Mouse (Mus musculus) liver, embryonic 16.5 days (tissue): Measurements from ENCODE around the gene Dock4. TPM values are rescaled to one million over a fixed set of nuclear protein-coding genes. Genes with fewer than 3 reads are reported as not detected.
A peak's percentile ranks its signal among the peaks of the same experiment; 100 is the strongest.

Experiments used
- ATAC-seq: fragments of 200-750 bp; cut with Nextera tagmentation; 2 replicates; pipeline ENCODE4 v1.8.0; 2017; ENCODE audit warnings: low read depth, mild to moderate bottlenecking, moderate number of reproducible peaks, moderate library complexity
- H3K27ac ChIP-seq: fragments of 300-500 bp; sonication (generic); 2 replicates; pipeline ENCODE4 v1.5.1; 2014; ENCODE audit warnings: mild to moderate bottlenecking, low read length
- H3K27me3 ChIP-seq: fragments of 300-500 bp; sonication (generic); 2 replicates; pipeline ENCODE4 v1.6.1; 2014; ENCODE audit warnings: low read depth, low read length, mixed read lengths; ENCODE audit not compliant: control insufficient read depth, insufficient read depth
- H3K36me3 ChIP-seq: fragments of 300-500 bp; sonication (generic); 2 replicates; pipeline ENCODE4 v1.6.1; 2014; ENCODE audit warnings: mild to moderate bottlenecking; ENCODE audit not compliant: control insufficient read depth, insufficient read depth
- H3K4me1 ChIP-seq: fragments of 300-500 bp; sonication (generic); 2 replicates; pipeline ENCODE4 v1.6.1; 2014; ENCODE audit warnings: low read depth, low read length, mixed read lengths; ENCODE audit not compliant: control insufficient read depth
- H3K4me2 ChIP-seq: fragments of 300-500 bp; sonication (generic); 2 replicates; pipeline ENCODE4 v1.6.1; 2014; ENCODE audit warnings: low read depth, low read length, mixed read lengths
- H3K4me3 ChIP-seq: fragments of 300-500 bp; sonication (generic); 2 replicates; pipeline ENCODE4 v1.5.1; 2014; ENCODE audit warnings: low read depth, mild to moderate bottlenecking, low read length
- H3K9ac ChIP-seq: fragments of 300-500 bp; sonication (generic); 2 replicates; pipeline ENCODE4 v1.6.1; 2014; ENCODE audit warnings: low read depth, low read length
- H3K9me3 ChIP-seq: fragments of 300-500 bp; sonication (generic); replicated peaks from 2 replicates; pipeline ENCODE4 v1.6.1; 2016; ENCODE audit warnings: low read length; ENCODE audit not compliant: control insufficient read depth
- WGBS: fragments of 180-500 bp; shearing (Covaris S2); extraction: QIAGEN DNeasy Blood & Tissue Kit; methylation state at CpG from one replicate; pipeline ENCODE4 v1.1.7; 2014; ENCODE audit not compliant: insufficient replicate concordance; 5-methylcytosine and 5-hydroxymethylcytosine counted together
- polyA plus RNA-seq: library from polyadenylated mRNA; unstranded; fragments of >200 nt; fragmentation: Nextera tagmentation; extraction: Ambion mirVana; gene quantifications from 2 replicates; pipeline ENCODE4 v1.2.1, GENCODE M21; 2015

The Dock4 gene
- polyA plus RNA-seq, 1 experiment from 2014 or later = 1.2 TPM

- Histone ChIP-seq H3K4me1 (no peaks in the 10 kb centered on the region), H3K9me3 (no peaks in the 10 kb centered on the region), H3K27ac (no peak overlapping the region), H3K27me3 (no peaks in the 10 kb centered on the region), H3K4me2 (no peak overlapping the region), H3K4me3 (no peak overlapping the region), H3K36me3 (no peaks in the 10 kb centered on the region), H3K9ac (no peak overlapping the region)
- no peak for ATAC-seq
- 66% methylated on average over 3 of the region's 3 CpGs for WGBS
These were observed 15.8 kb upstream of the Dock4 start for GRCm38 (mm10) chr12:40429976-40430375.

DNA sequence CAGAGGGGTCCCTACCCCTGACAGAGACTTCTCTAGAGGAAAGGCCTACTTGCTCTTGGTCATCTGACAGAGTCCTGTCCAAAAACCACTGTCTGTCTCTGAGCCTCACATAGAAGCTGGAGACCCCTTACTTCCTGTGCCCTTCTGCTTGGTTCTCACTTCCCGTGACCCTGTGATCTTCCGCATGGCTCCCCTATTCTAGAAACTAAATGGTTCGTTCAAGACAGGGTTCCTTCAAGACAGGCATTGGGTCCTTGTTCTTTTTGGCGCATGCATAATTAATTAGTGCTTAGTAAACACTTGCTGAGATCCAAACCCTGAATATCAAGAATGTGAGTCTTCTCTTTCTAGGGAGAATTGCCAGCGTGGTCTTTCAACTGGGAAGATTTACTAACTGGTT lies 14.7 kb upstream of the Dock4 start:
- WGBS = 66% methylated on average over 5 of the region's 5 CpGs
- no peak for ATAC-seq
- no peaks in the 10 kb centered on the region for H3K27me3 ChIP-seq
- no peaks in the 10 kb centered on the region for H3K4me1 ChIP-seq
- H3K9me3 ChIP-seq = no peaks in the 10 kb centered on the region
- no peak overlapping the region for H3K27ac ChIP-seq
- H3K9ac ChIP-seq = no peak overlapping the region
- H3K4me3 ChIP-seq = no peak overlapping the region
- no peak overlapping the region for H3K4me2 ChIP-seq
- H3K36me3 ChIP-seq = no peaks in the 10 kb centered on the region

DNA sequence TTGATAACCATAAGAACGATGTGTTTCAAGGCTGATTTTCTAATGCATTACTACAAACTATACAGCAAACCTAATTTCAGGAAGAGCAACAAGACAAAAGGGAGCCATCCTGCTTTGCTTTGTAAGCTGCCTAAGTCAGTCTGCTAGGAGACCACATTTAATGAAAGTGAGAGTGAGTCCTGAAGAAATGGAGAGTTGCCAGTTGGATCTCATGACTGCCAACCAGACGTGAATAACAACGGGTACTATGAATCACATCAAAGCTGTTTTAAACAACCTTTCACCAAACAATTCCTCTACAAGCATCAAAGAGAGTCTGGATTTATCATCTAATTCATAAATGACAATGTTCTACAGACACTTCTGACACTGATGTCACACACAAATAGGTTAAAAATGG lies 11.7 kb upstream of the Dock4 start:
- 47% methylated on average over 3 of the region's 3 CpGs for WGBS
- no peak for ATAC-seq
- no peaks in the 10 kb centered on the region for H3K9me3 ChIP-seq
- no peaks in the 10 kb centered on the region for H3K4me1 ChIP-seq
- no peak overlapping the region for H3K9ac ChIP-seq
- no peaks in the 10 kb centered on the region for H3K27me3 ChIP-seq
- no peak overlapping the region for H3K4me2 ChIP-seq
- no peaks in the 10 kb centered on the region for H3K36me3 ChIP-seq
- no peak overlapping the region for H3K27ac ChIP-seq
- H3K4me3 ChIP-seq = no peak overlapping the region

- no peak for ATAC-seq
- no peak overlapping the region for H3K9ac ChIP-seq
- H3K27me3 ChIP-seq = no peaks in the 10 kb centered on the region
- H3K4me2 ChIP-seq = no peak overlapping the region
- no peaks in the 10 kb centered on the region for H3K36me3 ChIP-seq
- no peaks in the 10 kb centered on the region for H3K9me3 ChIP-seq
- H3K27ac ChIP-seq = no peak overlapping the region
- H3K4me3 ChIP-seq = no peak overlapping the region
- H3K4me1 ChIP-seq = no peaks in the 10 kb centered on the region
- WGBS = 56% methylated on average over 2 of the region's 2 CpGs
These were observed 7.7 kb upstream of the Dock4 start for GRCm38 (mm10) chr12:40438049-40438448.

- WGBS = 1% methylated on average over 16 of the region's 16 CpGs
- no peaks in the 10 kb centered on the region for H3K36me3 ChIP-seq
- peak; percentile 15; the same call in 1 of the 2 replicates for ATAC-seq
- peaks cover 8% of the 10 kb centered on the region for H3K4me1 ChIP-seq
- peak overlapping the region; percentile 93 for H3K4me2 ChIP-seq
- H3K9ac ChIP-seq = peak overlapping the region; percentile 65
- no peak overlapping the region for H3K27ac ChIP-seq
- no peaks in the 10 kb centered on the region for H3K9me3 ChIP-seq
- H3K4me3 ChIP-seq = peak overlapping the region; percentile 79
- peaks cover 31% of the 10 kb centered on the region for H3K27me3 ChIP-seq
These were observed 546 bp upstream of the Dock4 start for GRCm38 (mm10) chr12:40445206-40445605.

GRCm38 (mm10) chr12:40446450-40447381 lies 964 bp downstream of the Dock4 start:
- Histone ChIP-seq H3K4me2 (peak overlapping the region; percentile 93), H3K9me3 (no peaks in the 10 kb centered on the region), H3K27me3 (peaks cover 33% of the 10 kb centered on the region), H3K4me1 (peaks cover 8% of the 10 kb centered on the region), H3K27ac (no peak overlapping the region), H3K4me3 (peak overlapping the region; percentile 79), H3K36me3 (no peaks in the 10 kb centered on the region), H3K9ac (peak overlapping the region; percentile 61)
- under 1% methylated on average over 44 of the region's 44 CpGs for WGBS
- ATAC-seq = no peak

DNA sequence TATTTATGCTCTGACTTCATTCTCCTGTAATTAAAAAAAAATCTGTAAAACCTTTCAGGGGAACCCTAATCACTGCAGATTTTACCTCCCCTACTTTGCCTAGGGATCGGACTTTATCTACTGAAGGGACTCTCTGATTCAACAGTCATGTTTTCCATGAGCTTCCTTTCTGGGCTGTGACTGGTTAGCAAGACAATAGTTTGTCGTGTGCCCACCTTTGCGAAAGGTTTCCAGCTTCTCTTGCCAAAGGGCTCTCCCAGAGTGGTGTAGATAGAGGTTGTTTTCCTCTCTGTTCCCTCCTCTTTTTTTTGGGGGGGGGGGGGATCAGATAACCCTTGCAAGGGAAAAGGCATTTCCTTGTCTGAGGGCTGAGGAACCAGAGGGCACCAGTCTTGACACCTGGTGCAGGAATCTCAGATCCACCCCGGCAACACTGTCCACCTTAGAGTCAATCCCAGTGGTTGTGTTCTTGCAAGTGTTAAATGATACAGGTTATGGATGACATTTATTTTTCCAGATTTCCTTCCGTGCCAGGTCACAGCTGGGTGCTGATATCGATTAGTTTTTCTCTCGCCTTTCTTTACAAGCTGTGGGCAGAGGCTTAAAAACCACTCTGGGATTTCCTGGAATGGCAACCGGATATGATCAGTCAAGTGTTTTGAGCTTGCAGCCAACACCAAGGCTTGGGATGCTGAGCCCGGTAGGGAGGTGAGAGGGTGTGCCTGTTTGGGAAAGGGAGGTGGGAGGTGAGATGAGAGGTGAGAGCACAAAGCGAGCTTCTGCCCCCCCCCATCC lies 2.0 kb downstream of the Dock4 start:
- no peaks in the 10 kb centered on the region for H3K9me3 ChIP-seq
- ATAC-seq = no peak
- WGBS = 8% methylated on average over 10 of the region's 10 CpGs

GRCm38 (mm10) chr12:40449119-40449795 lies 3.5 kb downstream of the Dock4 start:
- ATAC-seq = no peak
- no peak overlapping the region for H3K4me3 ChIP-seq
- 67% methylated on average over 9 of the region's 9 CpGs for WGBS
- peaks cover 8% of the 10 kb centered on the region for H3K4me1 ChIP-seq
- no peak overlapping the region for H3K9ac ChIP-seq
- no peak overlapping the region for H3K27ac ChIP-seq
- H3K36me3 ChIP-seq = no peaks in the 10 kb centered on the region
- H3K27me3 ChIP-seq = peaks cover 33% of the 10 kb centered on the region
- no peak overlapping the region for H3K4me2 ChIP-seq
- no peaks in the 10 kb centered on the region for H3K9me3 ChIP-seq

More for the DNA sequence above, 2.0 kb downstream of the Dock4 start:
- H3K4me1 ChIP-seq = peaks cover 8% of the 10 kb centered on the region
- H3K36me3 ChIP-seq = no peaks in the 10 kb centered on the region
- no peak overlapping the region for H3K9ac ChIP-seq
- peak overlapping the region; percentile 93; the same call in 1 of the 2 replicates for H3K4me2 ChIP-seq
- H3K27me3 ChIP-seq = peaks cover 33% of the 10 kb centered on the region
- H3K27ac ChIP-seq = no peak overlapping the region
- no peak overlapping the region for H3K4me3 ChIP-seq
